Mouse (Mus musculus): ENCODE data around the gene Rmdn2.

DNA sequence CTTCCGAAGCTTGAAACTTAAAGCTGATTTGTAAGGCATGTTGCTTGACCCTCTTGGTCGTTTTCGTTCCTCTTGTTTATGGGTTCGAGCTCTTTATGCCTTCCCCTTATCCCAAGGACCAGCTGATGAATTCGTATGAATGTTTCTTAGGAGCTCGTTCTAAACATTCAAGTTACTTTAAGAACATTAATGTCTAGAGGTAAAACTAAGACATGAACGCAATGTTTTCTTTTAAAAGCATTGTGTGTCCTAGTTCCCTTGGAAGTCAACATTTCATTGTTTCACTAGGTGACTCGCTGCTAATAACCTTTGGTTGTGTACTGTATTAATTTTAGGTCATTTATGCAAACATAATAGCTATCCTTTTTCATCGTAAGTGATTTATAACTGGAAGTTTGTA is 4.2 kb downstream of the Rmdn2 start:
- TF ChIP-seq CTCF (IDR thresholded peaks at IDR 0.05; ENCODE audit: extremely low read depth, insufficient read length, insufficient replicate concordance, low read depth, low read length) (no peak), POLR2A (IDR thresholded peaks at IDR 0.05; ENCODE audit: low read depth, low read length) (no peak)

All from small intestine, adult 2 months (tissue).